Mouse (Mus musculus) cerebellum, postnatal 10 days (tissue): ENCODE measurements at regions not wholly inside any gene's neighbourhood (a gene's known extent, or its start where the extent isn't known, plus 50 kb on each side); places are given as distances from the start of the nearest gene placed in this dataset.

Experiments
- DNase-seq, 2 experiments: peaks; one replicate each; pipeline ENCODE4 v3.0.0; 2021; ENCODE audit warnings: mixed read lengths in 2 of 2

- DNase-seq, result peak; percentile 5 to 25
Observed at GRCm38 (mm10) chrX:146728562-146728961, 233.8 kb upstream of the Htr2c start.
